Mouse (Mus musculus) left cerebral cortex, adult 9 months (tissue): ENCODE results near the gene Rxylt1.

Experiments used
- DNase-seq, 2 experiments: peaks; one replicate each; pipeline ENCODE4 v3.0.0; 2022; ENCODE audit warnings: low spot score in 2 of 2

Gene Rxylt1

GRCm38 (mm10) chr10:122044926-122045325, 52.2 kb downstream of the Rxylt1 start:
- DNase-seq, result no peak

GRCm38 (mm10) chr10:122040372-122040771, 56.8 kb downstream of the Rxylt1 start:
- DNase-seq, result no peak

GRCm38 (mm10) chr10:122039566-122039965, 57.6 kb downstream of the Rxylt1 start:
- DNase-seq, result no peak

GRCm38 (mm10) chr10:122038554-122038953, 58.6 kb downstream of the Rxylt1 start:
- DNase-seq, result no peak

GRCm38 (mm10) chr10:122033271-122033670, 63.9 kb downstream of the Rxylt1 start:
- no peak for DNase-seq

GRCm38 (mm10) chr10:122030420-122030819, 66.8 kb downstream of the Rxylt1 start:
- DNase-seq, result no peak

- no peak for DNase-seq
These were observed 67.4 kb downstream of the Rxylt1 start for GRCm38 (mm10) chr10:122029738-122030137.
